Mouse (Mus musculus): ENCODE data around the gene Fam241a. TPM values are rescaled to one million over a fixed set of nuclear protein-coding genes. Genes with fewer than 3 reads are reported as not detected.

Gene Fam241a
- polyA plus RNA-seq, 1 experiment: 0.57 TPM

- no peaks in the 10 kb centered on the region for H3K79me3 ChIP-seq (ENCODE audit: low read depth)
- no peaks in the 10 kb centered on the region for H3K27me3 ChIP-seq (ENCODE audit: control insufficient read depth, insufficient read depth, insufficient read length)
- no peak for TF ChIP-seq CTCF (IDR thresholded peaks at IDR 0.05; ENCODE audit: control insufficient read depth, insufficient read depth, insufficient read length)
- no peak for TF ChIP-seq MAX (IDR thresholded peaks at IDR 0.05)
- TF ChIP-seq FOSL1 (IDR thresholded peaks at IDR 0.05; ENCODE audit: insufficient read depth, low read length, poor library complexity, severe bottlenecking): no peak
- no peak for TF ChIP-seq USF1 (IDR thresholded peaks at IDR 0.05; ENCODE audit: low read depth)
- TF ChIP-seq MYOD1 (IDR thresholded peaks at IDR 0.05; ENCODE audit: control insufficient read depth, insufficient read length, low read depth): no peak
- TF ChIP-seq CEBPB (IDR thresholded peaks at IDR 0.05; ENCODE audit: low read depth): no peak
- TF ChIP-seq MYOG (IDR thresholded peaks at IDR 0.05; ENCODE audit: control insufficient read depth, extremely low read depth, insufficient read length): no peak
- no peak overlapping the region for H3ac ChIP-seq (ENCODE audit: control insufficient read depth, insufficient read length, low read depth)
- no peak overlapping the region for H3K4me3 ChIP-seq (ENCODE audit: insufficient read depth, poor library complexity, severe bottlenecking)
- H3K36me3 ChIP-seq (ENCODE audit: control insufficient read depth, insufficient read depth): no peaks in the 10 kb centered on the region
- no peaks in the 10 kb centered on the region for H3K79me2 ChIP-seq (ENCODE audit: control insufficient read depth, insufficient read depth)
Observed at GRCm38 (mm10) chr3:127863571-127863970, 32.6 kb downstream of the Fam241a start.

- Histone ChIP-seq H3ac (ENCODE audit: control insufficient read depth, insufficient read length, low read depth) (no peak overlapping the region), H3K79me3 (ENCODE audit: low read depth) (no peaks in the 10 kb centered on the region), H3K4me3 (ENCODE audit: insufficient read depth, poor library complexity, severe bottlenecking) (no peak overlapping the region), H3K79me2 (ENCODE audit: control insufficient read depth, insufficient read depth) (no peaks in the 10 kb centered on the region), H3K27me3 (ENCODE audit: control insufficient read depth, insufficient read depth, insufficient read length) (no peaks in the 10 kb centered on the region), H3K36me3 (ENCODE audit: control insufficient read depth, insufficient read depth) (no peaks in the 10 kb centered on the region)
- TF ChIP-seq MYOG (IDR thresholded peaks at IDR 0.05; ENCODE audit: control insufficient read depth, extremely low read depth, insufficient read length) (no peak), FOSL1 (IDR thresholded peaks at IDR 0.05; ENCODE audit: insufficient read depth, low read length, poor library complexity, severe bottlenecking) (no peak), CEBPB (IDR thresholded peaks at IDR 0.05; ENCODE audit: low read depth) (no peak), MAX (IDR thresholded peaks at IDR 0.05) (no peak), MYOD1 (IDR thresholded peaks at IDR 0.05; ENCODE audit: control insufficient read depth, insufficient read length, low read depth) (no peak), USF1 (IDR thresholded peaks at IDR 0.05; ENCODE audit: low read depth) (no peak), CTCF (IDR thresholded peaks at IDR 0.05; ENCODE audit: control insufficient read depth, insufficient read depth, insufficient read length) (no peak)
Observed at GRCm38 (mm10) chr3:127862479-127862878, 33.6 kb downstream of the Fam241a start.

GRCm38 (mm10) chr3:127861340-127861739 is 34.8 kb downstream of the Fam241a start:
- no peaks in the 10 kb centered on the region for H3K36me3 ChIP-seq (ENCODE audit: control insufficient read depth, insufficient read depth)
- TF ChIP-seq CEBPB (IDR thresholded peaks at IDR 0.05; ENCODE audit: low read depth) (no peak), FOSL1 (IDR thresholded peaks at IDR 0.05; ENCODE audit: insufficient read depth, low read length, poor library complexity, severe bottlenecking) (no peak), MYOD1 (IDR thresholded peaks at IDR 0.05; ENCODE audit: control insufficient read depth, insufficient read length, low read depth) (no peak), MYOG (IDR thresholded peaks at IDR 0.05; ENCODE audit: control insufficient read depth, extremely low read depth, insufficient read length) (no peak), MAX (IDR thresholded peaks at IDR 0.05) (no peak), USF1 (IDR thresholded peaks at IDR 0.05; ENCODE audit: low read depth) (no peak), CTCF (IDR thresholded peaks at IDR 0.05; ENCODE audit: control insufficient read depth, insufficient read depth, insufficient read length) (no peak)
- no peaks in the 10 kb centered on the region for H3K27me3 ChIP-seq (ENCODE audit: control insufficient read depth, insufficient read depth, insufficient read length)
- H3K4me3 ChIP-seq (ENCODE audit: insufficient read depth, poor library complexity, severe bottlenecking): no peak overlapping the region
- no peaks in the 10 kb centered on the region for H3K79me2 ChIP-seq (ENCODE audit: control insufficient read depth, insufficient read depth)
- no peaks in the 10 kb centered on the region for H3K79me3 ChIP-seq (ENCODE audit: low read depth)
- no peak overlapping the region for H3ac ChIP-seq (ENCODE audit: control insufficient read depth, insufficient read length, low read depth)

GRCm38 (mm10) chr3:127853431-127854206 is 42.5 kb downstream of the Fam241a start:
- H3K4me3 ChIP-seq (ENCODE audit: insufficient read depth, poor library complexity, severe bottlenecking): no peak overlapping the region

GRCm38 (mm10) chr3:127852722-127853121 is 43.4 kb downstream of the Fam241a start:
- H3ac ChIP-seq (ENCODE audit: control insufficient read depth, insufficient read length, low read depth): no peak overlapping the region
- H3K79me2 ChIP-seq (ENCODE audit: control insufficient read depth, insufficient read depth): no peaks in the 10 kb centered on the region
- H3K27me3 ChIP-seq (ENCODE audit: control insufficient read depth, insufficient read depth, insufficient read length): no peaks in the 10 kb centered on the region
- no peaks in the 10 kb centered on the region for H3K79me3 ChIP-seq (ENCODE audit: low read depth)
- TF ChIP-seq MYOD1 (IDR thresholded peaks at IDR 0.05; ENCODE audit: control insufficient read depth, insufficient read length, low read depth) (no peak), MAX (IDR thresholded peaks at IDR 0.05) (no peak)
- H3K36me3 ChIP-seq (ENCODE audit: control insufficient read depth, insufficient read depth): no peaks in the 10 kb centered on the region
- no peak overlapping the region for H3K4me3 ChIP-seq (ENCODE audit: insufficient read depth, poor library complexity, severe bottlenecking)

More at GRCm38 (mm10) chr3:127853431-127854206, 42.5 kb downstream of the Fam241a start:
- H3ac ChIP-seq (ENCODE audit: control insufficient read depth, insufficient read length, low read depth): no peak overlapping the region
- no peaks in the 10 kb centered on the region for H3K79me2 ChIP-seq (ENCODE audit: control insufficient read depth, insufficient read depth)
- TF ChIP-seq MAX (IDR thresholded peaks at IDR 0.05) (no peak), FOSL1 (IDR thresholded peaks at IDR 0.05; ENCODE audit: insufficient read depth, low read length, poor library complexity, severe bottlenecking) (no peak), CEBPB (IDR thresholded peaks at IDR 0.05; ENCODE audit: low read depth) (no peak), CTCF (IDR thresholded peaks at IDR 0.05; ENCODE audit: control insufficient read depth, insufficient read depth, insufficient read length) (no peak), MYOD1 (IDR thresholded peaks at IDR 0.05; ENCODE audit: control insufficient read depth, insufficient read length, low read depth) (no peak), MYOG (IDR thresholded peaks at IDR 0.05; ENCODE audit: control insufficient read depth, extremely low read depth, insufficient read length) (no peak), USF1 (IDR thresholded peaks at IDR 0.05; ENCODE audit: low read depth) (no peak)
- no peaks in the 10 kb centered on the region for H3K79me3 ChIP-seq (ENCODE audit: low read depth)
- no peaks in the 10 kb centered on the region for H3K27me3 ChIP-seq (ENCODE audit: control insufficient read depth, insufficient read depth, insufficient read length)
- no peaks in the 10 kb centered on the region for H3K36me3 ChIP-seq (ENCODE audit: control insufficient read depth, insufficient read depth)
